Mouse (Mus musculus) leukemia stem cell, adult 10-12 weeks (primary cell): ENCODE data around the gene Zfp36l2. TPM values are rescaled to one million over a fixed set of nuclear protein-coding genes. Genes with fewer than 3 reads are reported as not detected.

Source experiments
- polyA plus RNA-seq: library from polyadenylated mRNA; stranded (reverse); fragments of >175 nt; gene quantifications from 2 replicates; pipeline ENCODE4 v1.2.3, GENCODE M21; 2012; ENCODE audit warnings: low replicate concordance

Gene Zfp36l2
- polyA plus RNA-seq = 554 and 672 TPM in 2 replicates

GRCm38 (mm10) chr17:84187727-84188373, at the start of gene Zfp36l2:
Gene Zfp36l2, minus strand, starts transcription at chr17:84187947.

